ENCODE assay signal across 9 mouse cellular contexts in genomic region chr11:54998708-54999107, GRCm38 (mm10). TPM values are rescaled to one million over a fixed set of nuclear protein-coding genes. Genes with fewer than 3 reads are reported as not detected.
DNase-seq lines count a peak whose midpoint lies in the region; ATAC-seq and TF ChIP-seq lines count a peak whose summit lies in the region.
"Had no signal": no experiment of that assay in that cellular context is flagged by ENCODE, and none has a peak within 500 bp of the region (broad histone marks: within the 10 kb centered on the region; RNA-seq: fewer than 3 reads in every experiment).

No protein-coding gene starts in this region.

- no peak for ATAC-seq in heart, embryonic 14.5 days (ENCODE audit: insufficient number of reproducible peaks, insufficient read depth, low FRiP score, low read depth)
- ATAC-seq in lung, postnatal 0 days = peak; percentile 41; the same call in 1 of the 2 replicates
- peak; percentile 36 for ATAC-seq in stomach, postnatal 0 days (ENCODE audit: low FRiP score, low TSS enrichment)

- WGBS in heart, embryonic 14.5 days = 33% methylated on average over 2 of the region's 2 CpGs
- WGBS in lung, postnatal 0 days = 59% methylated on average over 2 of the region's 2 CpGs
- WGBS in lung, adult 2 months = 20% methylated on average over 2 of the region's 2 CpGs
- 41% methylated on average over 2 of the region's 2 CpGs for WGBS in stomach, postnatal 0 days
- 41% methylated on average over 2 of the region's 2 CpGs for WGBS in cerebellum, adult 2 months

- H3K9ac ChIP-seq in heart, embryonic 14.5 days (ENCODE audit: low read length) = peak overlapping the region; percentile 30; the same call in 1 of the 2 replicates
- no peak overlapping the region for H3K9ac ChIP-seq in lung, postnatal 0 days (replicated peaks; ENCODE audit: low read depth)
- no peak overlapping the region for H3K9ac ChIP-seq in stomach, postnatal 0 days (ENCODE audit: low read length)
- H3K9ac ChIP-seq: midbrain, embryonic 12.5 days had no signal

- intact Hi-C loops in heart, postnatal 36 days (cut with DNase I) = loop anchor here (1.0 to 5.0 kb wide), 3 partner anchors 41 to 159 kb away; no protein-coding TSS in a partner anchor

- H3K4me1 ChIP-seq in heart, embryonic 14.5 days (ENCODE audit: control insufficient read depth in 2 of 2, insufficient read depth in 2 of 2, low read length in 2 of 2) = peaks cover 6 to 27% of the 10 kb centered on the region in 2 experiments; a peak in 3 of 4 replicates
- no peaks in the 10 kb centered on the region for H3K4me1 ChIP-seq in lung, postnatal 0 days (ENCODE audit: insufficient read depth, low read depth, low read length)
- H3K4me1 ChIP-seq in lung, adult 2 months (ENCODE audit: control insufficient read depth, insufficient read depth, low read length) = 0 out of 2 replicates have a peak, but pooled peaks cover 2% of the 10 kb centered on the region
- no peaks in the 10 kb centered on the region for H3K4me1 ChIP-seq in stomach, postnatal 0 days (replicated peaks; ENCODE audit: control insufficient read depth, insufficient read depth)
- peaks cover 7% of the 10 kb centered on the region for H3K4me1 ChIP-seq in cerebellum, adult 2 months (ENCODE audit: control insufficient read depth, insufficient read depth, low read length)
- H3K4me1 ChIP-seq: limb, embryonic 12.5 days; midbrain, embryonic 12.5 days had no signal

- H3K4me3 ChIP-seq in heart, embryonic 14.5 days (ENCODE audit: control insufficient read depth in 1 of 2, insufficient read depth in 1 of 2, low read depth in 1 of 2, low read length in 2 of 2) = no peak overlapping the region
- no peak overlapping the region for H3K4me3 ChIP-seq in lung, postnatal 0 days (ENCODE audit: low read depth, low read length)
- H3K4me3 ChIP-seq in lung, adult 2 months (replicated peaks; ENCODE audit: extremely low read depth, low read depth, low read length) = no peak overlapping the region
- no peak overlapping the region for H3K4me3 ChIP-seq in stomach, postnatal 0 days (ENCODE audit: low read depth, low read length)
- no peak overlapping the region for H3K4me3 ChIP-seq in cerebellum, adult 2 months (replicated peaks; ENCODE audit: insufficient read depth, low read depth, low read length)
- H3K4me3 ChIP-seq: limb, embryonic 12.5 days; midbrain, embryonic 12.5 days had no signal

- no peaks in the 10 kb centered on the region for H3K27me3 ChIP-seq in heart, embryonic 14.5 days (ENCODE audit: control insufficient read depth, insufficient read depth, low read length)
- no peaks in the 10 kb centered on the region for H3K27me3 ChIP-seq in lung, postnatal 0 days (replicated peaks; ENCODE audit: insufficient read depth, low read length)
- H3K27me3 ChIP-seq in stomach, postnatal 0 days (ENCODE audit: control insufficient read depth, insufficient read depth, low read length) = no peaks in the 10 kb centered on the region
- no peaks in the 10 kb centered on the region for H3K27me3 ChIP-seq in cerebellum, adult 2 months (ENCODE audit: control insufficient read depth, insufficient read depth, low read length)
- H3K27me3 ChIP-seq: limb, embryonic 12.5 days had no signal

- TF ChIP-seq EP300 in lung, postnatal 0 days (IDR thresholded peaks at IDR 0.05) = no peak
- no peak for TF ChIP-seq EP300 in stomach, postnatal 0 days (optimal IDR thresholded peaks at IDR 0.05)

- TF ChIP-seq POLR2A in lung, adult 2 months (IDR thresholded peaks at IDR 0.05; ENCODE audit: borderline replicate concordance, extremely low read depth, low read depth, low read length) = no peak
- TF ChIP-seq POLR2A in cerebellum, adult 2 months (IDR thresholded peaks at IDR 0.05; ENCODE audit: borderline replicate concordance, insufficient read depth, low read length) = no peak

- H3K36me3 ChIP-seq in heart, embryonic 14.5 days (ENCODE audit: control insufficient read depth, insufficient read depth, low read length) = peaks cover 95% of the 10 kb centered on the region
- H3K36me3 ChIP-seq in lung, postnatal 0 days (ENCODE audit: insufficient read depth, low read length) = peaks cover 44% of the 10 kb centered on the region
- H3K36me3 ChIP-seq in stomach, postnatal 0 days (ENCODE audit: control insufficient read depth, insufficient read depth, low read length) = peaks cover 45% of the 10 kb centered on the region

- no peak for TF ChIP-seq CTCF in lung, postnatal 0 days (IDR thresholded peaks at IDR 0.05)
- TF ChIP-seq CTCF in lung, adult 2 months (IDR thresholded peaks at IDR 0.05; ENCODE audit: insufficient read depth, low read length) = no peak
- TF ChIP-seq CTCF in stomach, postnatal 0 days (IDR thresholded peaks at IDR 0.05; ENCODE audit: low read depth) = no peak
- no peak for TF ChIP-seq CTCF in cerebellum, adult 2 months (IDR thresholded peaks at IDR 0.05; ENCODE audit: borderline replicate concordance, insufficient read depth, low read depth, low read length)

- H3K27ac ChIP-seq in heart, embryonic 14.5 days (replicated peaks in 1 of 2; ENCODE audit: control insufficient read depth in 1 of 2, insufficient read depth in 1 of 2, low read depth in 2 of 2, low read length in 2 of 2) = peak overlapping the region in 1 of 2 experiments; percentile 43; a peak in 2 of 4 replicates
- H3K27ac ChIP-seq in lung, postnatal 0 days (ENCODE audit: low read length) = no peak overlapping the region
- H3K27ac ChIP-seq in stomach, postnatal 0 days (replicated peaks) = no peak overlapping the region
- H3K27ac ChIP-seq in cerebellum, adult 2 months (ENCODE audit: insufficient read depth, low read length) = no peak overlapping the region
- H3K27ac ChIP-seq: limb, embryonic 12.5 days; midbrain, embryonic 12.5 days had no signal

- H3K9me3 ChIP-seq in heart, embryonic 14.5 days (ENCODE audit: control insufficient read depth, low read length) = peaks cover 4% of the 10 kb centered on the region
- no peaks in the 10 kb centered on the region; the same call in 1 of the 2 replicates for H3K9me3 ChIP-seq in lung, postnatal 0 days (ENCODE audit: low read length)
- no peaks in the 10 kb centered on the region for H3K9me3 ChIP-seq in stomach, postnatal 0 days (ENCODE audit: control insufficient read depth, low read length)

- no peak overlapping the region for H3K4me2 ChIP-seq in heart, embryonic 14.5 days (ENCODE audit: low read length)
- no peak overlapping the region for H3K4me2 ChIP-seq in lung, postnatal 0 days (replicated peaks; ENCODE audit: low read depth, low read length)
- H3K4me2 ChIP-seq in stomach, postnatal 0 days (replicated peaks; ENCODE audit: low read depth) = no peak overlapping the region
- H3K4me2 ChIP-seq: limb, embryonic 12.5 days; midbrain, embryonic 12.5 days had no signal

- DNase-seq in heart, postnatal 36 days = no peak
- DNase-seq in lung, postnatal 0 days (ENCODE audit: low spot score) = no peak
- DNase-seq in lung, adult 2 months = no peak
- peak; percentile 40 for DNase-seq in Muller cell, postnatal 12 days (ENCODE audit: inconsistent ontology term)
- DNase-seq in stomach, postnatal 0 days (ENCODE audit: low spot score) = no peak
- no peak for DNase-seq in cerebellum, adult 2 months

RNA-seq across cellular contexts. Expression of gene Anxa6, which starts 34.5 kb away (rescaled TPM):
- 369 and 384 TPM in 2 replicates for polyA plus RNA-seq in heart, embryonic 14.5 days (2014; fragmentation: Nextera tagmentation; extraction: Ambion mirVana)
- total RNA-seq in heart, postnatal 36 days (2021) = 100 to 1,000 TPM; 234 to 241 TPM
- polyA plus RNA-seq in lung, postnatal 0 days (2015; fragmentation: Nextera tagmentation; extraction: Ambion mirVana) = 228 and 265 TPM in 2 replicates
- 151 and 170 TPM in 2 replicates for polyA plus RNA-seq in lung, adult 2 months (2012; rRNA removed)
- polyA plus RNA-seq in stomach, postnatal 0 days (2015; fragmentation: Nextera tagmentation; extraction: Ambion mirVana) = 140 and 141 TPM in 2 replicates
- polyA plus RNA-seq in cerebellum, adult 2 months (2012; rRNA removed) = 131 and 141 TPM in 2 replicates

RNA-seq across cellular contexts. Expression of gene Tnip1, which starts 36.0 kb away (rescaled TPM):
- 19.3 and 20.5 TPM in 2 replicates for polyA plus RNA-seq in heart, embryonic 14.5 days (2014; fragmentation: Nextera tagmentation; extraction: Ambion mirVana)
- 10 to 100 TPM; 29.2 to 29.4 TPM for total RNA-seq in heart, postnatal 36 days (2021)
- polyA plus RNA-seq in lung, postnatal 0 days (2015; fragmentation: Nextera tagmentation; extraction: Ambion mirVana) = 17.6 and 22.7 TPM in 2 replicates
- polyA plus RNA-seq in lung, adult 2 months (2012; rRNA removed) = 43.9 and 47.2 TPM in 2 replicates
- 14.7 and 15.5 TPM in 2 replicates for polyA plus RNA-seq in stomach, postnatal 0 days (2015; fragmentation: Nextera tagmentation; extraction: Ambion mirVana)
- 31.1 and 33.1 TPM in 2 replicates for polyA plus RNA-seq in cerebellum, adult 2 months (2012; rRNA removed)
